Mouse (Mus musculus) colon, adult 2 months (tissue): ENCODE results near the gene Nom1. TPM values are rescaled to one million over a fixed set of nuclear protein-coding genes. Genes with fewer than 3 reads are reported as not detected.

Experiments
- polyA plus RNA-seq: library from polyadenylated mRNA; depleted of rRNA; stranded (reverse); fragments of >200 nt; gene quantifications from 2 replicates; pipeline ENCODE4 v1.2.3, GENCODE M21; 2012; rRNA removed

Nom1 gene
- polyA plus RNA-seq = 2.2 and 4.2 TPM in 2 replicates

GRCm38 (mm10) chr5:29434228-29434871 lies at the start of gene Nom1:
Gene Nom1, plus strand, starts transcription at chr5:29434664.

DNA sequence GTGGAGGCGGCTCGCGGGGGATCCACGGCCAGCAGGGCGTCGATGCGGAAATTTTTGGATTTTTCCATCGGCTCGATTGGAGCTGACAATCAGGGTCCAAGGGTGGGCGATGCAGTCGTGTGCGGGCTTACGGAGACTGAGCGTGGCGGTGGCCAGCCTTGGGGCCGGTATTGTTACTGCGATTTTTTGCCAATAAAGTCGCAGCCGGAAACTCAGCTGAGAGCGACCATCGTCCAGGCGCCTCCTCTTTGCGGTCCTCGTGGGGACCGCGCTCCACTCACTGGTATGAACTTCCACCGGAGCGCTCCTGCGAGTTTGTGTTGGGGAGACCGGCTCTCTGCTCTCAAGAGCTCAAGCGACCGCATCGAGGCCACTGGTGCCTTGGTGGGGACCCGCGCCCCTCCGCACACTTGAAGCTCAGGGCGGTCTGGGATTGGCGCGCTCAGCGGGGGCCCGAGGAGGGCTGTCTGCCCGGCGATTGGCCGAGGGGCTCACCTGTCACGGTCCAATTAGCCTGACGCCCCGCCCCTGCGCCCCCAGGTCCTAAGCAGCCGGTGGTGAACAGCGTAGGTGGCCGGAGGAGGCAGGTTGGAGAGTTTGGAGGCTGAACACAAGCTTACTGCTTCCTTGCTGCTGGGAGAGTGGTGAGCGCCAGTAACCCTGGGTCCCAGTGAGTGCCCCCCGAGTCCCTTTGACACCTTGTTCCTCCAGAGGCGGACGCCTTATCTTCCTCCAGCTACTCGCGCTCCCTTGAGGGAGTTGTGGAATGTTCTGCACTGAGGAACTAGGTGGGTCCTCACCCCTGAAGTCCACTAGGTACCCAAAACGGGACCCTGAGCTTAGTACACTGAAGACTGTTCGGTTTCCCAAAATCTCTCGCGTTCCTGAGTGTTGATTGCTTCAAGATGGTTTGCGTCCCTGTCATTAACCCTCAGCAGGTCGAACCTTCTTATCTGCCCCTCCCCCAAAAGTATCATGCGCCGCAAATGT lies 44.0 kb downstream of the Nom1 start, which contains the start of gene Mnx1:
Mnx1 (minus strand) TSS at position 263 of the 990 bp plus-strand sequence.

Other genes starting within 250 kb of the Nom1 start
- gene Rnf32, start 238.7 kb upstream of the Nom1 start, polyA plus RNA-seq = 5.7 and 6.4 TPM in 2 replicates
- 3.0 and 3.9 TPM in 2 replicates for gene Lmbr1, start 56.3 kb upstream of the Nom1 start, polyA plus RNA-seq
- 2.3 and 3.2 TPM in 2 replicates for gene Mnx1, start 43.8 kb downstream of the Nom1 start, polyA plus RNA-seq
- 9.3 and 10.1 TPM in 2 replicates for gene Ube3c, start 134.6 kb downstream of the Nom1 start, polyA plus RNA-seq